Mouse (Mus musculus) kidney, postnatal 25 days (tissue): Measurements from ENCODE around the gene Chmp6.

Experiments
- DNase-seq, 2 experiments: peaks; one replicate each; pipeline ENCODE4 v3.0.0; 2021; ENCODE audit warnings: mixed read lengths in 2 of 2

The Chmp6 gene

GRCm38 (mm10) chr11:119939073-119939710 is 26.0 kb downstream of the Chmp6 start:
- peak; percentile 61 to 80 for DNase-seq

GRCm38 (mm10) chr11:119939711-119940106 is 26.5 kb downstream of the Chmp6 start:
- DNase-seq, result no peak

- peak in 1 of 2 experiments; percentile 82 for DNase-seq
These were observed 26.9 kb downstream of the Chmp6 start for GRCm38 (mm10) chr11:119940142-119940541.

- DNase-seq, result no peak
These were observed 28.6 kb downstream of the Chmp6 start for GRCm38 (mm10) chr11:119941794-119942193.

- peak; percentile 65 to 89 for DNase-seq
These were observed 29.0 kb downstream of the Chmp6 start for GRCm38 (mm10) chr11:119942201-119942726.

- DNase-seq, result peak; percentile 99
These were observed 29.6 kb downstream of the Chmp6 start, which contains the start of gene Baiap2 for GRCm38 (mm10) chr11:119942727-119943427. Gene Baiap2 (plus strand): TSS chr11:119942763.

GRCm38 (mm10) chr11:119943428-119943988 is 30.3 kb downstream of the Chmp6 start:
- no peak for DNase-seq

GRCm38 (mm10) chr11:119945343-119945742 is 32.1 kb downstream of the Chmp6 start:
- peak; percentile 44 to 83 for DNase-seq

GRCm38 (mm10) chr11:119947426-119947825 is 34.2 kb downstream of the Chmp6 start:
- DNase-seq, result no peak

- no peak for DNase-seq
These were observed 34.7 kb downstream of the Chmp6 start for GRCm38 (mm10) chr11:119947897-119948296.

GRCm38 (mm10) chr11:119948305-119948704 is 35.1 kb downstream of the Chmp6 start:
- no peak for DNase-seq

GRCm38 (mm10) chr11:119948803-119949202 is 35.6 kb downstream of the Chmp6 start:
- DNase-seq, result no peak

GRCm38 (mm10) chr11:119950535-119950934 is 37.3 kb downstream of the Chmp6 start:
- no peak for DNase-seq

- no peak for DNase-seq
These were observed 38.1 kb downstream of the Chmp6 start for GRCm38 (mm10) chr11:119951326-119951725.

GRCm38 (mm10) chr11:119952429-119953224 is 39.4 kb downstream of the Chmp6 start:
- DNase-seq, result peak; percentile 83 to 85

GRCm38 (mm10) chr11:119954233-119954632 is 41.0 kb downstream of the Chmp6 start:
- DNase-seq, result no peak

- DNase-seq, result no peak
These were observed 41.6 kb downstream of the Chmp6 start for GRCm38 (mm10) chr11:119954749-119955337.

- no peak for DNase-seq
These were observed 42.2 kb downstream of the Chmp6 start for GRCm38 (mm10) chr11:119955432-119955831.

- DNase-seq, result no peak
These were observed 43.3 kb downstream of the Chmp6 start for GRCm38 (mm10) chr11:119956590-119956989.

GRCm38 (mm10) chr11:119958856-119959255 is 45.6 kb downstream of the Chmp6 start:
- peak; percentile 35 to 69 for DNase-seq

- no peak for DNase-seq
These were observed 46.5 kb downstream of the Chmp6 start for GRCm38 (mm10) chr11:119959714-119960113.

- DNase-seq, result no peak
These were observed 47.4 kb downstream of the Chmp6 start for GRCm38 (mm10) chr11:119960671-119961070.
